Comparison of ENCODE assay signal across 15 mouse cellular contexts in genomic region chr4:135297146-135297545, GRCm38 (mm10). TPM values are rescaled to one million over a fixed set of nuclear protein-coding genes. Genes with fewer than 3 reads are reported as not detected.
DNase-seq lines count a peak whose midpoint lies in the region; ATAC-seq and TF ChIP-seq lines count a peak whose summit lies in the region.
"Had no signal": no experiment of that assay in that cellular context is flagged by ENCODE, and none has a peak within 500 bp of the region (broad histone marks: within the 10 kb centered on the region; RNA-seq: fewer than 3 reads in every experiment).

No protein-coding gene starts in this region.

- no peak for TF ChIP-seq POLR2A in lung, adult 2 months (IDR thresholded peaks at IDR 0.05; ENCODE audit: borderline replicate concordance, extremely low read depth, low read depth, low read length)

- 70% methylated on average over 7 of the region's 7 CpGs for WGBS in heart, embryonic 10.5 days
- 76% methylated on average over 7 of the region's 7 CpGs for WGBS in heart, embryonic 11.5 days (ENCODE audit: insufficient replicate concordance)
- 75% methylated on average over 7 of the region's 7 CpGs for WGBS in lung, embryonic 16.5 days
- 71% methylated on average over 7 of the region's 7 CpGs for WGBS in lung, adult 2 months

- H3K4me3 ChIP-seq in heart, embryonic 10.5 days = no peak overlapping the region
- H3K4me3 ChIP-seq in heart, embryonic 11.5 days (ENCODE audit: low read depth, low read length) = no peak overlapping the region
- H3K4me3 ChIP-seq in lung, embryonic 16.5 days (ENCODE audit: low read length) = no peak overlapping the region
- H3K4me3 ChIP-seq in lung, adult 2 months (replicated peaks; ENCODE audit: extremely low read depth, low read depth, low read length) = no peak overlapping the region
- H3K4me3 ChIP-seq: liver, embryonic 13.5 days; midbrain, embryonic 12.5 days had no signal

- no peak overlapping the region for H3K9ac ChIP-seq in heart, embryonic 11.5 days (ENCODE audit: low read depth, low read length)
- no peak overlapping the region for H3K9ac ChIP-seq in lung, embryonic 16.5 days (ENCODE audit: low read length)
- H3K9ac ChIP-seq: liver, embryonic 13.5 days; midbrain, embryonic 12.5 days had no signal

- H3K4me2 ChIP-seq in heart, embryonic 11.5 days = no peak overlapping the region
- H3K4me2 ChIP-seq in lung, embryonic 16.5 days (ENCODE audit: low read depth, low read length) = no peak overlapping the region
- H3K4me2 ChIP-seq: liver, embryonic 13.5 days; midbrain, embryonic 12.5 days had no signal

- no peak for ATAC-seq in heart, embryonic 11.5 days (replicated peaks; ENCODE audit: insufficient number of reproducible peaks, low FRiP score, low TSS enrichment)
- ATAC-seq in lung, embryonic 16.5 days (ENCODE audit: low read depth) = peak; percentile 18; the same call in 1 of the 2 replicates
- 0 out of 2 replicates have a peak, but pooled peaks have one; percentile 49 for ATAC-seq in erythroid progenitor cell, adult 5-6 weeks (replicated peaks; ENCODE audit: low FRiP score, poor library complexity, severe bottlenecking)

- no peaks in the 10 kb centered on the region for H3K36me3 ChIP-seq in heart, embryonic 10.5 days
- no peaks in the 10 kb centered on the region for H3K36me3 ChIP-seq in heart, embryonic 11.5 days (ENCODE audit: control insufficient read depth, insufficient read depth, low read length)
- no peaks in the 10 kb centered on the region for H3K36me3 ChIP-seq in lung, embryonic 16.5 days (ENCODE audit: control insufficient read depth, insufficient read depth, low read length)
- H3K36me3 ChIP-seq: liver, embryonic 13.5 days; midbrain, embryonic 12.5 days had no signal

- no peak for TF ChIP-seq CTCF in lung, adult 2 months (IDR thresholded peaks at IDR 0.05; ENCODE audit: insufficient read depth, low read length)

- H3K27me3 ChIP-seq in heart, embryonic 10.5 days (ENCODE audit: insufficient read depth, poor library complexity, severe bottlenecking) = no peaks in the 10 kb centered on the region
- H3K27me3 ChIP-seq in heart, embryonic 11.5 days (ENCODE audit: control insufficient read depth, insufficient read depth, low read length) = no peaks in the 10 kb centered on the region
- no peaks in the 10 kb centered on the region for H3K27me3 ChIP-seq in lung, embryonic 16.5 days (ENCODE audit: control insufficient read depth, insufficient read depth, low read depth, low read length)
- H3K27me3 ChIP-seq: liver, embryonic 13.5 days; midbrain, embryonic 12.5 days had no signal

- H3K4me1 ChIP-seq in heart, embryonic 10.5 days = peaks cover 55% of the 10 kb centered on the region
- peaks cover 20% of the 10 kb centered on the region for H3K4me1 ChIP-seq in heart, embryonic 11.5 days (ENCODE audit: control insufficient read depth, insufficient read depth, low read length)
- H3K4me1 ChIP-seq in lung, embryonic 16.5 days (replicated peaks; ENCODE audit: control insufficient read depth, insufficient read depth, low read length) = peaks cover 17% of the 10 kb centered on the region
- peaks cover 20% of the 10 kb centered on the region for H3K4me1 ChIP-seq in lung, adult 2 months (ENCODE audit: control insufficient read depth, insufficient read depth, low read length)

- DNase-seq in heart, embryonic 10.5 days (ENCODE audit: low spot score) = no peak
- no peak for DNase-seq in lung, adult 2 months
- DNase-seq in lung, postnatal 36 days = peak; percentile 65
- no peak for DNase-seq in kidney, postnatal 14 days
- no peak for DNase-seq in adrenal gland, adult (ENCODE audit: inconsistent age in 2 of 2, low spot score in 1 of 2)
- DNase-seq: adrenal gland, postnatal 14 days; liver, embryonic 13.5 days; retina, postnatal 1 day; spleen, adult 18-20 months had no signal

- no peaks in the 10 kb centered on the region for H3K9me3 ChIP-seq in heart, embryonic 10.5 days
- H3K9me3 ChIP-seq in heart, embryonic 11.5 days (replicated peaks; ENCODE audit: control insufficient read depth, low read length) = no peaks in the 10 kb centered on the region
- no peaks in the 10 kb centered on the region; the same call in 1 of the 2 replicates for H3K9me3 ChIP-seq in lung, embryonic 16.5 days (ENCODE audit: control insufficient read depth, low read length)
- H3K9me3 ChIP-seq: liver, embryonic 13.5 days; midbrain, embryonic 12.5 days had no signal

- H3K27ac ChIP-seq in heart, embryonic 10.5 days = peak overlapping the region; percentile 83
- no peak overlapping the region for H3K27ac ChIP-seq in heart, embryonic 11.5 days (ENCODE audit: low read depth, low read length)
- H3K27ac ChIP-seq in lung, embryonic 16.5 days (ENCODE audit: low read length) = no peak overlapping the region
- H3K27ac ChIP-seq: kidney, postnatal 0 days; liver, embryonic 13.5 days; midbrain, embryonic 12.5 days; stomach, postnatal 0 days had no signal

RNA-seq across cellular contexts. Expression of gene Clic4, which starts 24.5 kb away (rescaled TPM):
- 263 and 343 TPM in 2 replicates for polyA plus RNA-seq in heart, embryonic 10.5 days (2016; fragmentation: Nextera tagmentation; extraction: Ambion mirVana)
- 156 and 251 TPM in 2 replicates for polyA plus RNA-seq in heart, embryonic 11.5 days (2014; fragmentation: Nextera tagmentation; extraction: Ambion mirVana)
- polyA plus RNA-seq in lung, embryonic 16.5 days (2015; fragmentation: Nextera tagmentation; extraction: Ambion mirVana) = 170 and 179 TPM in 2 replicates
- 190 and 227 TPM in 2 replicates for polyA plus RNA-seq in lung, adult 2 months (2012; rRNA removed)
- total RNA-seq in erythroid progenitor cell, adult 5-6 weeks (2015; ENCODE audit: low replicate concordance) = 121 and 125 TPM in 2 replicates
- total RNA-seq in erythroid progenitor cell, adult 5-6 weeks (2017; ENCODE audit: low replicate concordance) = 139 and 144 TPM in 2 replicates

RNA-seq across cellular contexts. Expression of gene Srrm1, which starts 56.0 kb away (rescaled TPM):
- 162 and 193 TPM in 2 replicates for polyA plus RNA-seq in heart, embryonic 10.5 days (2016; fragmentation: Nextera tagmentation; extraction: Ambion mirVana)
- 143 and 183 TPM in 2 replicates for polyA plus RNA-seq in heart, embryonic 11.5 days (2014; fragmentation: Nextera tagmentation; extraction: Ambion mirVana)
- 193 and 220 TPM in 2 replicates for polyA plus RNA-seq in lung, embryonic 16.5 days (2015; fragmentation: Nextera tagmentation; extraction: Ambion mirVana)
- 19.4 and 31.0 TPM in 2 replicates for polyA plus RNA-seq in lung, adult 2 months (2012; rRNA removed)
- 418 and 448 TPM in 2 replicates for total RNA-seq in erythroid progenitor cell, adult 5-6 weeks (2015; ENCODE audit: low replicate concordance)
- total RNA-seq in erythroid progenitor cell, adult 5-6 weeks (2017; ENCODE audit: low replicate concordance) = 382 and 462 TPM in 2 replicates
